Mouse (Mus musculus): ENCODE data around the gene Crybg1.

DNA sequence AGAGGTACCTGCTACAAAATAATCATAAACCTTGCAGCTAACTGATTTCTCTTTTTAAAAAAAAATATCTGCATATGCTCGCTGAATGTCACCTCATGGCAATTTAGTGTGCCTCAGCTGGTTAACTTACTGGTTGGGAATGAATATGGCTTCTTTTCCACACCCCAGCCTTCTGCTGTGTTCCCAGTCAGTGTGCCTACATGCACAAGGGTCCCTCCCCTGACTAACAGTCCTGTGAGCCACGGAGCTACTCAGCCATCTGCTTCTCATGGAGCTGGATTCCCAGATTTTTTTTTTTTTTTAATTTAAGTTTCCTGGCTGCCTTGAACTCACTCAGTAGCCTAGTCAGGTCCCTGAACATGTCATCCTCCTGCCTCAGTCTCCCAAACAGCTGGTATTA, 183.7 kb downstream of the Crybg1 start:
- no peak for TF ChIP-seq CTCF (IDR thresholded peaks at IDR 0.05 in 2 of 3, conservative IDR thresholded peaks at IDR 0.05 in 1 of 3; ENCODE audit: control insufficient read depth in 1 of 3, insufficient read depth in 1 of 3, low read depth in 2 of 3, low read length in 3 of 3, poor library complexity in 1 of 3, severe bottlenecking in 1 of 3)
- TF ChIP-seq SMC3 (IDR thresholded peaks at IDR 0.05; ENCODE audit: low read depth, low read length) = no peak
